Mouse (Mus musculus): ENCODE measurements around the gene Tfb1m.

DNA sequence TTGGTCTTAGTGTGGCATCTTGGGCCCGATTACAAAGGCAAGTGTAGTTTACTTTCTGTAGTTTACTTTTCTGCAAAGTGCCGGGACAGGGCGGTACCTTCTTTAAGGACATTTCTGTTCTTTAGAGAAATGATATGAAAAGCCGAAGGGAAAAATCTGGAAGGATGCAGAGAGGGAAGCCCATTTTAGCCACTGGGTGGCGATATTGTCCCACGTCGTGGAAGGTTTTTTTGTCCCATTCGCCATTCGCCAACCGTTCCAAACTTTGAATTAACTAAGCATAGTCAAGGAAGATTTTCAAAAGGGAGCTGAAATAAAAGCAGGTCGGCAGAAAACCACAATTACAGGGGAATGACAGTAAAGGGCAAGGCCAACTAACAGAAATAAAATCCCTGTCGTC is 13.3 kb upstream of the Tfb1m start:
- TF ChIP-seq CTCF (IDR thresholded peaks at IDR 0.05; ENCODE audit: low read depth, low read length) (peak; percentile 29; the same call in 1 of the 2 replicates), POLR2AphosphoS5 (IDR thresholded peaks at IDR 0.05; ENCODE audit: insufficient replicate concordance, low read depth, low read length) (no peak), GATA2 (IDR thresholded peaks at IDR 0.05; ENCODE audit: borderline replicate concordance, low read depth, low read length) (no peak), GATA1 (IDR thresholded peaks at IDR 0.05; ENCODE audit: borderline replicate concordance, low read length) (no peak), TAL1 (conservative IDR thresholded peaks at IDR 0.05; ENCODE audit: low read depth, low read length) (no peak)
